Mouse (Mus musculus) kidney, adult 18-20 months (tissue): ENCODE measurements at regions not wholly inside any gene's neighbourhood (a gene's known extent, or its start where the extent isn't known, plus 50 kb on each side); places are given as distances from the start of the nearest gene placed in this dataset.

Source experiments
- DNase-seq: peaks from one replicate; pipeline ENCODE4 v3.0.0; 2021

- DNase-seq = no peak
Observed at GRCm38 (mm10) chr1:137703882-137704281, 471.6 kb downstream of the Ptprc start.

DNA sequence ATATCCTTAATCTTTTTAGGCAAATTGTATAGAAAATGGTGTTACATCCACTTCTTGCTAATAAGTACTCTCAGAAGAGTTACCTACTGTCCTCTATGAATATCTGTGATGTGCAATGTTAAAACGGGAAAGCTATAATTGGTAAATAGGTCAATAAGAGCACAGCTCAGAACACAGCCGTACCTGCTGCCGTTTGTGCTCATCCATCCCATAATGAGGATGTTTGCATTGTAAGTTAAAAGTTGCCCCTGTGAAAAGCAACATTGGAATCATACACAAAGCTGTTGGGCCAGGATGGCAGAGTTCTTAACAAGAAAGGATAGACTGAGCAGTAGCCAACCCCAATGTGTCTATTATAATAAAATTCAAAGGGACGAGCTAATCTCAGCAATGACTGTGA is 476.6 kb downstream of the Ptprc start:
- DNase-seq = no peak

GRCm38 (mm10) chr1:137697289-137697688 is 478.2 kb downstream of the Ptprc start:
- DNase-seq = no peak

DNA sequence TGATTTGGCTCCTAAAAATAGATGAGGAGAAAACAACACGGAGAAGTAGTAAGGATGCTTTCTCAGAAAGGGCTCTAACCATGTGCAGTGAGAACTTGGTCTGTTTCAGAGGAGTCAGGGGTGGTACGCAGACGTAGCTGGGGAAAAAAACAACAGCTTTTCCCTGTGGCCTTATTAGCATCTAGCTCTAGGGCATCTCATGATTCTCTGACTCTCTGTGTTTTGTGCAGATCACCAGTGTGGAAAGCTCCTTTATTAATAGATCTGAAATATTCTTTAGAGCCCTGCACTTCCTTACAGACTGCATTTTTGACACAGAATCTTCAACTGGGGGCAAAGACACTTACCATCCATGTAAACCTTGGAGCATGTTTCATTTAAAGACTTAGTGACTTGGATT is 478.7 kb downstream of the Ptprc start:
- no peak for DNase-seq

- no peak for DNase-seq
Observed at GRCm38 (mm10) chr1:137695751-137696150, 479.8 kb downstream of the Ptprc start.

DNA sequence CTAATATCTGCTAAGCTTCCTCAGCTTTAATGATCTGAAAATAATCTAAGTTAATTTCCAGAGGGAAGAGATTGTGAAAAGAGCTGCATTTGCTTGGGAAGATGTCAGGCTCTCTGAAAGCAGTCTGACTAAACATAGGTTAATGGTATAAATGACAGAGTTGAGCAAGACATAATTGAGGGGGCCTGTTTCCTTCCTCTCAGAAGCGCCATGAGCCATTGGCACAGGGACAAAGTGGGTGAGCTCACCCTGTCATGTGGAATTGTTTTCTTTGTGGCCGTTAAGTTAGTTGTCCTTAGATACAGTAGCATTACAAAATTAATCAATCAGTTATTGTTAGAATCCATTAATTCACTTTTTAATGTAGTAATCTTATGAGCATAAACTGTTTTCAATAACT is 483.0 kb downstream of the Ptprc start:
- DNase-seq = no peak

- no peak for DNase-seq
Observed at GRCm38 (mm10) chr1:137690860-137691595, 484.5 kb downstream of the Ptprc start.

- no peak for DNase-seq
Observed at GRCm38 (mm10) chr1:137670650-137671049, 504.9 kb downstream of the Ptprc start.

GRCm38 (mm10) chr1:137669849-137670248 is 505.7 kb downstream of the Ptprc start:
- no peak for DNase-seq

GRCm38 (mm10) chr1:137658141-137658540 is 517.4 kb downstream of the Ptprc start:
- no peak for DNase-seq

DNA sequence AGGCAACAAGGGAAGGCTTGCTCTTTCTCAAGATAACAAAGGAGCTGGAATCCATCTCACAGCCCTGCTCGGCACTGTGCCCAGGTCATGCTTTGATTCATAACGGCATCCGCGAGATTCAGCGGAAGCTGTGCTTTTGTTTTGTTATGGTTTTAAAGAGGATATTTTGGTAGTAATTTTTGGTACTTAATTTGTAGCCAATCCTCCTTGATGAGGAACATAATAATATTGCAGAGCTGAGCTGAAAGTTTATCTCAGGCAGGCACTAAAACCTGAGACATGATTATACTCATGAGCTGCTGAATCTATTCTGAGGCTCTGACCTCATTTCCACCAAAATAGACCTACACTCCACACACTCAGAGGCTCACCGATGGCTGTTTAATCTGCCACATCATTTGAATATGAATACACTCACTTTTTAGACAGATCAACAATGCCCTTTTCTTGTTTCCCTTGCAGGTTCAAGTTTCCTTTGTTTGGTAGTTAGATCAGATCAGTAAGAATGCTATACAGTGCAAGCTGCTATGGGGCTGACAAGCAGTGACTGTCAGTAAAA is 518.5 kb downstream of the Ptprc start:
- peak; percentile 60 for DNase-seq

GRCm38 (mm10) chr1:137654171-137654570 is 521.3 kb downstream of the Ptprc start:
- no peak for DNase-seq

DNA sequence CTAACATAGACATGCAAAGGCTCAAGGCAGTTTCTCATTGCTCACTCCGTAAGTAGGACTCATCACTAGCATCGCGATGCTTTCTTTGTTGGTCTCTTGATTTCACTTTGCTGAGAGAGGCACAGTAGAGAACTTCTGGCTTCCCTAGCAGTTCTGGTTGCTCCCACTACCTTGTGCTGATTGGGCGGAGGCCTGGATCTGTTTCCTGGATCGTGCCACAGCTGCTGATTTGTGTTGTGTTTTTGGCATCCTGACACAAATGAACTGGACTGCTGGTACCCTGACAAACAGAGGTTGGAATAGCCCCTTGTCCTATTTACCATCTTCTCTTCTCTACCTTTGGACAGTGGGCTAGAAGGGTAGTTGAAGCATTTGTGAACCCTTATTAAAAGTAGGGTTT is 522.0 kb downstream of the Ptprc start:
- peak; percentile 25 for DNase-seq

DNA sequence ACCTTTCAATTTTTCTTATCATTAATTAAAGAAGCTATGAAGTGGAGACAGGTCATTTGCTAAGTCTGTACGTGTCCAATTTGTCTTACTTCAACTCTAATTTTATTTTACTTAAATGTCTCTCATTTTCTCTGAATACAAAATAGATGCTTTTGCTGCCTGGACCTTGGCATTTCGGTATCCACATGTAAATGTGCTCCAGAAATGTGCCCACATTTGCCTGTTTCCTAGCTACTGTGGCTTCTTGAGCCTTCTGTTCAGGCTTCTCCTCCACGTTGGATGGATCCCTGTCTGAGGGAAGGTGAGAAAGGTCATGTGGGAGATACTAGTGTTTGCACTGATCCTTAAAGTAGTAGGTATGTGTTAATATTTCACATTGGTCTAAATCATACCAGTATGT is 524.9 kb downstream of the Ptprc start:
- no peak for DNase-seq

GRCm38 (mm10) chr1:137650082-137650481 is 525.4 kb downstream of the Ptprc start:
- DNase-seq = no peak

DNA sequence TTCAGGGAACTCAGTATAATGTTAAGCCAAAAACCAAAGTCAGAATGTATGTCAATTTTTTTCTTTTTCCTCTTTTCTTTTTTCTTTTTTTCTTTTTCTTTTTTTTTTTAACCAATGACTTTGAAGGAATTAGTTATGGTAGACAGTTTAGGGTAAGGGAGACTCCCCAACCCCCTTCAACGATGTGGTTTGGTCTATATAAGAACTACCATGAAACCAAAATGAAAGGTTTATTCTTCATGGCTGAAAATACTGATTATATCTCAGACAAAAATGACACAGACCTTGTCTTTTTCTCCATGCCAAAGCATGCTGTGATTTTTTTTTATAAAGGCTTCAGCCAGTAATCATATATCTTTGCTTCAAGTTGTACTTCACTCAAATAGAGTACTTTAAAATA is 526.7 kb downstream of the Ptprc start:
- no peak for DNase-seq

DNA sequence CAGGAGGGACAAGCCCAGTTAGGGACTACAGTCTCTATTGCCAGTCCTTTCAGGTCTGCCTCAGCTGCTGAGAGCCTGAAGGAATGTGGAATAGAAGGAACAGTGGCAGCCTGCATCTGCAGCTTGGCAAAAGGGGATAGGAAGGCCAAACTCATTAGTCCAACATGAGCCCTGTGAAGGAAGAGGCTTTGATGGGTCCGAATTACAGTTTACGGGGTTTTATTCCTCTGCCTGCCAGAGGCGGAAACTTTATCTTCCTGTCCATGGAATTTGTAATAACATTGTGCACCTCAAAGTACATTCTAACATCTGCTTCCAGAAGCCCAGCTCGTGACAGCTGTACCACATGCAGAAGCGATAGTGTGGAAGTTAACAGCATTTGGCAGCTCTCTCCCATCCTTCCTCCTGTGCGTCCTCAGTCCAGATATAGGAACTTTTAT is 530.9 kb downstream of the Ptprc start:
- DNase-seq = peak; percentile 3

DNA sequence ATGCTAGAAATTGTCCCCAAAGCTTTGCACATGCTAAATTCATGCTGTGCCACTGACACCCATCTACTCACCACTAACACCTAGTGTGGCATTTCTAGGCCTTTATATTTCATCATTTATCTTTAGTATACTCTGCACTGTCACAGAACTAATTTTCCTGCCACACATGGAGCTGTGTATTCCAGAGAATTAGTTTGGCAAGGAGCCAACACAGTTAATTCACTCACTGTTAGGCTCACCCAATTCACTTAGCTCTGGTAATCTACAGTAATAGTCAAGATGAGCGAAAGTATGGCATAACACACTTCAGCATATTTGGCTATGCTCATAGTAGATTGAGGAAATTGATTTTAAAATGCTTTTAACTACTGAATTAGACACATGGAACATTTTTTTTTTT is 532.0 kb downstream of the Ptprc start:
- no peak for DNase-seq

DNA sequence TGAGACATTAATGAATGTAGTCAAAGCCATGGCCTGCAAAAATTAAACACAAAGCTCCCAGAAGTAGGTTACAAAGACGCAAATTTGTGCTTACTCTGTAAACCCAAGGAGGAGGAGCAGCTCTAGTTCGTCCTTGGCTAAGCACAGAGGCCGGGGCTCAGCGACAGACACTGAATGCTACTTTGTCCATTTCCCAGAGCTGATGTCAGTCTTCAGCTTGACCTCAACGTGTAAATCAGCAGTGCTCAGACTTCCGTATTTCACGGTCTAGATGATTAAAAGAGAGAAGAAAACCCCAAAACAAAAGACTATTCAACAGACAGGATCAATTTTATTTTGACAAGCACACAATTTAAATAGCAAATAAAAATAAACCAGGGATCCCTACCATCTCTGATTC is 534.7 kb downstream of the Ptprc start:
- DNase-seq = no peak

- DNase-seq = no peak
Observed at GRCm38 (mm10) chr1:137636947-137637346, 538.6 kb downstream of the Ptprc start.

DNA sequence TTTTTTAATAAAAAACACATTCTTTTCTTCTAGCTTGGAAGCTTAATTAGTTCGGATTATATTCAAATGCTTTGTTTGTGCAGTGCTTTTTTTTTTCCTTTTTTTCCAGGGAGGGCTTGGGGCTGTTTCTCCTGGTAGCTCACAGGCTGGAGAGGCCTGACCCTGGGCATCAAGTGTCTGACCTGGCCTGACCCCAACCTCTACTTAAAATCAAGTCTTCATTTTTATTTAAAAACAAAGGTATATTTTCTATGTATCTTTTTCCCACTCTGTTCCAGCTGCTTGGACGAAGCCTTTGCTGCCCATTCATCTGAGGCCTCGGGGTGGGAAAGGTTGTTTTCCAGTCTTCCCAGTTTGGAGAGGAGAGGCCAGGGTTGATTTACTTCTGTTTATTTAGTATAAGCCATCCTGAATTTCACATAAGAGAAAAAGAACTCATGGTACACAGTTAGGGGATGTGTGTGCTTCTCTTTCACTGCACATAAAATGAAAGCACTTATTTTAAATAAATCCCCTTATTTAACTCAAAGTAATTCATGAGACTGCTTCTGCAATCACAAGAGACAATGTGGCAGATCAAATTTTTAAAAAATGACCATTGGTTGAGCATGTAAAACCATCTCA is 539.1 kb downstream of the Ptprc start:
- no peak for DNase-seq

DNA sequence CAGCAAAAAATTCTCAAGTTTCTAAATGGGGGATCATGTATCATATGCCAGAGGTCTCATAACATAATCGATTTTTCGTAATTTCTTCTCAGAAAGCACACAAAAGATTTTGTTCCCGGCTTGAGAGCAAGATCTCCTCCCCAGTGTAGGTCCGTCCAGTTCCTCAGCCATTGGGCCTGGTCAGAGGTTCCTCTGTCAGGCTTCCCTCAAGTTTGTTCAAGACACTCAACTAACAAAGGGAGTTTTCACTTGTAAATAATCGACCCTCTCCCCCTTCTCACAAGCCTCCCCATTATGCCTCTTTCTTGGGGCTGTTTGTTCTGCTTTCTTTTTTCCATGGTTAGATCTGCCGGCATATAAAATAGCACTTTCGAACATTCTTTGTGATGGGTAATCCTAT is 539.7 kb downstream of the Ptprc start:
- no peak for DNase-seq

DNA sequence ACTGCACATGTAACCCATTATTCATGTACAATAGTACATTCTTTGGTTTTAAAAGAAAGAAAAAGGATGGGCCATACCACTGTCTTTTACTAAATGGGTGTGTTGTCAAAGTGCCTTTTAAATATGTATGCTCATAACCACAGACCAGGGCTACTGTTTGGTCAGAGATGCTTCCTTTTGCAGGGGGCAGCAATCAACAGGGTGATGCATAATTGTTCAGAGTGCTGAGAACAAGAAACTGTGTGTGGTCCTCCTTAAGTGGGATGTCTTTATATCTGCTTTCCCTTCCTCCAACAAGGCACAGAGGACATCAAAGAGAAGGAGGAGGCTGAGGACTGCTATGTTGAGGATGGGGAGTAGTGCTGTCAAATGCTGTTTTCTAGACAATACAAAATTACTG is 544.0 kb downstream of the Ptprc start:
- DNase-seq = no peak

DNA sequence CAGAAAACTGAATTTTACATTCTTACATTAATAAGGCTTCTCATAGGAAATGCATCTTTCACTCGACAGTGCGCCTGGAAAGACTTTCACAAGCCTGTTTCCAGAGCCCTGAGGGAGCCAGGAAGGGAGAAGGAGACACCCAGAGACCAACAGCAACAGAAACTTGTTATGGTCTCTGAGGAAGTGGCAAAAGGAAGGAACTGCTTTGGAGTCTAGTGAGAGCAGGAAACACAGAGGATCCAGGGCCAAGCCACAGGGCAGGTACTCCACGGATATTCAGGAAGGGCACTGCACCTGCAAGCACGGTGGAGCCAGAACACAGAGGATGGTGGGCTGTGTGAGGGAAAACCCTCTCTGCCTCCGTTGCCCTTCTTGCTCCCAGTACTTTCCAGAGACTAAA is 554.8 kb downstream of the Ptprc start:
- no peak for DNase-seq

DNA sequence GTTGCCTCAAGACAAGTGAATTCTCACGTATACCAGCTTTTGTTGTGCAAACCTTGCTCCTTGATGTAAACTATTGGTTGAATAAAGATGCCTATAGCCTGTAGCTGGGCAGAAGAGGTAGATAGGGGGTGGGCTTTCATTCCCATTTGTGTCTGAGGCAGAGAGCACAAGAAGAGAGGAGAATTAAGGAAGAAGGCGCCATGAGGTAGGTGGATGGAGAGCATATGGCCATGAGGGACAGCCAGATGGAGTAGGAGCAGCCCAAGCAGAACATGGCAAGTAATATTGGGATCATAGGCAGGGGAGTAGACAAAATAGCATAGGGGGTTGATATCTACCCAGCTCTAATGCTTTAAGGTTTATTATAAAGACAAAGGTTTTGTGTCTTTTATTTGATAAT is 557.3 kb downstream of the Ptprc start:
- no peak for DNase-seq
